Mouse (Mus musculus): ENCODE measurements at regions not wholly inside any gene's neighbourhood (a gene's known extent, or its start where the extent isn't known, plus 50 kb on each side); places are given as distances from the start of the nearest gene placed in this dataset.

DNA sequence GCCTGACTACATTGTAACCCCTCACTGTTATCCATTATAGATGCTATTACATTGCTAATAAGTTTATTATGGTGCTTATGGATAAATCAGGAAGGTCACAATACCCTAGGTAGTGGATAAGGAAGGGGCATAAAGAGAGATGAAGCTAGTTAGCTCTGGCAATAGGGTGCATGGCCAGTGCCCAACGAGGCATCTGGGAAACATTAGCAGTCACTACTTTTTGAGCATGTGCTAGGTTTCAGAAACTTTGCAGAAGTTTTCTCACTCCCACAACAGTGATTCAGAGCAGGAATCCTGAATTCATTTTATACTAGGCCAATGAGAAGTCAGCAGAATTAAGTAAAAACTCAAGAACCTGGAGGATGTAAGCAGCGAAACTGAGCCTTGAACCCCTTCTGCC, 294.7 kb downstream of the Plpp3 start:
- no peak for TF ChIP-seq CTCF (conservative IDR thresholded peaks at IDR 0.05; ENCODE audit: low read length)
- no peak for TF ChIP-seq NANOG (IDR thresholded peaks at IDR 0.05; ENCODE audit: borderline replicate concordance, low read length)
